Mouse (Mus musculus) kidney, adult 11 months (tissue): ENCODE measurements around the gene Rtn4r.

Experiments
- DNase-seq: peaks from one replicate; pipeline ENCODE4 v3.0.0; 2022

The Rtn4r gene

DNA sequence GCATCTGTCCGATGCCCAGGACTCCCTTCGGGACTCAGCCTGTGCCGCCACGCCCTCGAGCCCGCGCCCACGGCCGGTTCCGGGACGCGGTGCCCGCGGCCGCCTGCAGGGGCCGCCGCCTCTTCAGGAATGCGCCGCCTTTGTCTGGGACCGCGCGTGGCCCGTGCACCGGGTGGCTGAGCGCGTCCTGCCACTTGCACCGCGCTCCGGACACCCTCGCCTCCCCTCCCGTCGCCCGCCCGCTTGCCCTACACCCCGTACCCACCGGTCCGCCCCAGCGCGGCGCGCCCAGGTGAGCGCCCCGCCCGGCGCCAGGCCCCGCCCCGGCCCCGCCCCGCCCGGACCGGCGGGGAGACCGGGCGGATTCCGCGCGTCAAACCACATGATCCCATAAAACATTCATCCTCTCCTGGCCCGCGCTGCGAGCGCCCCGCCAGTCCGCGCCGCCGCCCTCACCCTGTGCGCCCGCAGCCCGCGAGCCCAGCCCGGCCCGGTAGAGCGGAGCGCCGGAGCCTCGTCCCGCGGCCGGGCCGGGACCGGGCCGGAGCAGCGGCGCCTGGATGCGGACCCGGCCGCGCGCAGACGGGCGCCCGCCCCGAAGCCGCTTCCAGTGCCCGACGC is at the start of gene Rtn4r:
Gene Rtn4r (plus strand): TSS at position 402 of the 621 bp plus-strand sequence.
- peak; percentile 74 for DNase-seq

DNA sequence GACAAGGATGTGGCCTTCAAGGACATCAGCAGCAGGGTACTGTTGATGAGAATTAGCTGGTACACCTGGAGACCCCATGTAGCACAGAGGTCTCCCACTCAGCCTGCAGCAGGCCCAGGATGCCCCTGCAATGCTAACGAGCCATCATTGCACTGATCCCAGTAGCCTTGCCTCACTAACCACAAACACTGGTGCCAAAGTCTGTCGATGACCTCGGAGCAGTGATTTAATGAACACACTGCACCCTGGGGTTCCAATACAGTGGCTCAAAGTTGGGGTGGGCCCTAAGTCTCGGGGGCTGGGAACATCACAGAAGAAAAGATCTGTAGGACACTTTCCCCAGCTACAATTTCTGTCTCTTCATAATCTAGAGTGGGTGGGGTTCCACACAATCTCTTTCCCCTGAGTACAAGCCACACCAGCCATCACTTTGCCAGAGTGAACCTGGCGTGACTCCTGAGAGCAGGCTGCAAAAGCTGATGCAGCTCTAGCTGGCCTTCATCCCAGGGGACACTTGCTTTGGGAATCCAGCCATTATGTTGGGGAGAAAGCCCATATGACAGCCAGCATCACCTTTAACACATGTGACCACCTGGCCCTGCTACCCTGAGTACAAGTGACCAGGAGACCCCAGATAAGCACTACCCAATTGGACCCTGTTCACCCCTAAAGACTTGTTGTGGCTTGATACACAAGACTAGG is 49.0 kb upstream of the Rtn4r start:
- DNase-seq = no peak

DNA sequence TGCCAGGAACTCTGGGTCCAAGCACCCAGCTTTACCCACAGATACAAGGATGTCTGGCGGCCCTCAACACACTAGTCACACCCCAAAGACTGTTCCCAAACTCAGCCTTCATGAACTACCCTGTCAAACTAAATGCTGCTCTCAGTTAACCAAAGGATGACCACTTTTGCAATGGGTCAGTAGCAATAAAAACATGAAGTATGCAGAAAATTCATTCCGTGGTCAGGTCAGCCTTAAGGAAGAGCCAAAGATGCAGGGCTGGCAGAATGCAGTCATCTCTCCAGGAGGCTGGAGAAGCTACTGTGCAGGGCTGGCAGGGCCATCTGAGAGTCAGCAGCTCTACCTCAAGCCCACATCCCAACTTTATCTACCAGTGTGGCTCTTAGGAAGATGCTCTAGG is 48.1 kb upstream of the Rtn4r start:
- no peak for DNase-seq

DNA sequence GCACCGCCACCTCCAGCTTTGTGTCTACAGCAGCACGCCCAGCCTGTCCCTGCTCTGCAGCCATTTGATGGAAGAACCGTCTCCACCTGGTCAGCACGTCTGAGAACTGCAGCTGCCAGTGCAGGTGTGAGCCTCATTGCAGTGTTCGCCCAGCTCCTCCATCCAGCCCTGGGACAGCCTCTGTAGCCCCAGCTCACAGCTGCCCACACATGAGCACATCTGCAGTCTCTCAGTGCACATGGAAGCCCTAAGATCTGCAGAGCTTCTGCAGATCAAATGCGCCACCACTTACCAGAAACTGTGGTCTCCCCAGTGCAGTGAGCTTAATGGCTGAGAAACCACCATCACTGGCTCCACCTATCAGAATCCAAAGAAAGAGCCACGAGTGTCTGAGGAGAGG is 47.3 kb upstream of the Rtn4r start:
- DNase-seq = no peak

GRCm38 (mm10) chr16:18081149-18081827 is 46.2 kb upstream of the Rtn4r start:
- peak; percentile 94 for DNase-seq

DNA sequence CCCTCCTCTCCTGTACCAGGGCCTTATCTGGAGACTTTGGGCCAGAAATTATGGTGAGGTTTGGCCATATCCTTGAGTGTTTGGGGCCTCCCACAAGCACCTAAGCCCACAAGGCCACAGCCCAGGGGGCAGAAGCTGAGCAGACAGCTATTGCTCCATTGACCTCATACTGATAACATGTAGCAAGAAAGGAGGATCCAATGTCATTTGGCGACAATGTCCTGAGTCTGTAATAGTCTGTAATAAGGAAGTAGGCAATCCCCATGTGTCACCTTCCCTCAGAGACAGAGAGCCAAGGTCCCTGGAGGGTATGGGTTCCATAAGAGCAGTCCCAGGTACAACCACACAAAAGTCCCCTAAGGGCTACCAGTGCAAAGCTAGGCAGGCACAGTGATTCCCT is 45.2 kb upstream of the Rtn4r start:
- no peak for DNase-seq

DNA sequence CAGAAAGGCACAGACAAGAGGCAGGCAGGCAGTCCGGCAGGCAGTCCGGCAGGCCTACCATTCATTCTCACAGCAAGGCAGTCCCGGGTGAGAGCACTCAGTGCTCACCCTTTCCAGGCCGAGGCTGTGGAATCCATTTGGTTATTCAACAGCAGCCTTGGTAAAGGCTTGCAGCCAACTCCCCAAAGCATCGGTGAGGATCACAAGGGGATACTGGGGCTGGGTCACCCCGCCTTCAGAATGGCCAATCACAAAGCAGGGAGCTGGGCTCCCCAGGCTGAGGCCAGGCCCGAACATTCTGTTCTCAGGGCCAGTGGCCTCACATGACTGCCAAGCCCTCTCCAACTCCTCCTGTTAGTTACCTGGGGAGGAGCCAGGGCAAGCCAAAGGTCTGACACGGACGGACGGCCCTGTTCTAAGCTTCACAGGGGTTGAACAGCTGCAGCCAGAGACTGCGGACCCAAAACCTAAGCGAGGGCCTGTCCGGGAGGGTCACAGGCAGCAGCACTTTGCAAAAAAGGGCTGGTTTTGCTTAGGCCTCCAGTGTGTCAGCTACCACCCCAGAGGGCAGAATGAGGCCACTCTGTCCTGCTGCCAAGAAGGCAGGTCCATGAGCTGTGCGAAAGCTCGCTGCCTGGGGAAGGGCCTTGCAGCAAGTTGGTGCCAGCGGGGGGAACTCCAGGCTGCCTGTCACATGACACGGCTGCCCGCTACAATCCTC is 44.1 kb upstream of the Rtn4r start:
- peak; percentile 98 for DNase-seq

- no peak for DNase-seq
Observed at GRCm38 (mm10) chr16:18084262-18084661, 43.2 kb upstream of the Rtn4r start.

DNA sequence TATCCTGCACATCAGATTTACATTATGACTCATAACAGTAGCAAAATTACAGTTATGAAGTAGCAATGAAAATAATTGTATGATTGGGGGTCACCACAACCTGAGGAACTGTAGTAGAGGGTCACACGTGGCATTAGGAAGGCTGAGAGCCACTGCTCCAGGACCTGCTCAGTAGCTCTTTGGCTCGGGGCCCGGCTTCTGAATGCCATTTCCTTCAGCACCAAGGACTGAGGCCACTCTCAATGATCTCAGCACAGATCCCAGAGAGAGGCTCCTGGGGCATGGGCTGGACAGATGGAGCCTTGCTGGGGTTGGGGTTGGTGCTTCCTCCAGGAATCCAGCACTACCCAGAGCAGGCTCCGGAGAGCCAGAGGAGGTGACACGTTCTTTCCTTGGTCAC is 40.3 kb upstream of the Rtn4r start:
- no peak for DNase-seq

DNA sequence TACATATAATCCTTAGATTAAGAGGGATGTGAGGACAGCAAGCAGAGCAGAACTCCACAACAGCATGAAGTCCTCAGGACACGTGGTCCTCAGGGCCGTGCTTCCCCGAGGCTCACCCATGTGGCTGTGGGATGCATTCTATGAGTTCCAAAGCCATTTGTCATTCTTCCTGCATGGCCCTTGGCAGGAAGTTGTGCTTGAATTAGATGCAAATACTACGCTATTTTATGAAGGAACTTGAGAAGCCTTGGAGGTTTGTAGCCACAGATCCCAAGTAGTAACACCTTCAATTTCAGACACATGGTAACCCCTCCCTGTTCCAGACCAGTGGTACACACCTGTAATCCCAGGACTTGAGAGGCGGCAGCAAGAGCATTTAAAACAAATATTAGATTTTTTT is 31.1 kb upstream of the Rtn4r start:
- no peak for DNase-seq

DNA sequence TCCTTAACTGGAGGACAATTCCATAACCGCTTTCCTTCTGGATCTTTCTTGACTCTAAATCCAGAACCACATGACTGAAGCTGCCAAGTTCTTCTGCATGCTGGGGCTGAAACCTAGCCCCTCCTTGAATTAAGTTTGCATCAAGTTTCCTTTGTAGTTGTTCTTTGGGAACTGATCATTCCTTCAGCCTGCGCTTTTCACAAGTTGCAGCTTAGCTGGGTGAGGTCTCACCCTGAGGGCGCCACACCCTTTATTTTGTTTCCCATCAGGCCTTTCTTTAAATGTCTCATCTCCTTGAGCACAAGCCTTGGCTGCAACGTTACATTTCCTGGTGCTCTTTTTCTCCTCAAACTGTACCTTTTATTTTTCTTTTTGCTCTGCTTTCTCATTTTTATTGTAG is 24.6 kb upstream of the Rtn4r start:
- DNase-seq = no peak

GRCm38 (mm10) chr16:18103366-18103765 is 24.1 kb upstream of the Rtn4r start:
- peak; percentile 61 for DNase-seq

DNA sequence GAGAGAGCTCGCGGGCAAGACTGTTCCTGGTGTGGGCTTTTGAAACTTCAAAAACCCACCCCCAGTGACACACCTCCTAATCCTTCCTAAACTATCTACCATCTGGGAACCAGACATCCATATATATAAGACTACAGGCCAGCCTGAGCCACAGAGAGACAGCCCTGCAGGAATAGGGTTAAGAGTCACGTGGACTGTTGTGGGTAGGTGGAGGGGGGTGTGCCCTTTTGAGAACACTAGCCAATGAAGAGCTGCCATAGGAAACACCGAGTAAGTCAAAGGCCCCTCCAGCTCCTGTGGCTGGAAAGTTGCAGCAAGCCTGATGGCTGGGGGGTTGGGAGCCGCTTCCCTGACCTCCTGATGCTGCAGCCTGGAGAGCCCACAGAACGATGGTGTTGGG is 23.6 kb upstream of the Rtn4r start:
- no peak for DNase-seq

DNA sequence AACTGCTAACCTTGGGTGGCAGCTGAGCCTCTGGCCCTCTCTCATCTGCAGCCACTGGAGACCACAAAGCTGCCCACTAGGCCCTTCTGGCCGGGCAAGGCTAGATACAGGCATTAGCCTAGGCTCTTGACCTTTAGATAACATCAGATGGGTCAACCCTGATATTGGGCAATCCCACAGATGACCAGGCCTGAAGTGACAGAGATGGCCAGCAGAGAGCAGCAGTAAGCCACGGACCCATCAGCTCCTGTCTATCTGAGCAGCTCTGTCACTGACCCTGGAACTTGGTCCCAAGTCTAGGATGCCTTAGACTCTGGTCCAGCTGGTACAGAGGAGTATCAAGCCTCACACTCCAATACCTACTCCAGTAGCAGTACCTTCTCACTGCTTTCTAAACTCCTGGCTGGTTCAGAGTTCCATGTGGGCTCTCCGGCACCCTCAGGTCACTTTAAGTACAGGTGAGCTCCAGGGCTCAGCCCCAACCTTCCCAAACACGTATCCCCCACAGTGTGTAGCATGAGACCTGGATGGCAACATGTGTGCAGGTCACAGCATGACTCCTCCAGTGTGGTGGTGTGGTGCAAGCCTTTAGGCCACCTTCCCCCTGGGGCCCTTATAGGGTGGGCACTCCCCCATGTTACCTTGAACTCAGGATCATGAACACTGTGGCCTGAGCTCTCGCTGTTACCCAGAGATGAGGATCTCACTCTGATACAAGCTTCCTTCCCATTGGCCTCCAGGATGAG is 19.0 kb upstream of the Rtn4r start:
- peak; percentile 83 for DNase-seq

DNA sequence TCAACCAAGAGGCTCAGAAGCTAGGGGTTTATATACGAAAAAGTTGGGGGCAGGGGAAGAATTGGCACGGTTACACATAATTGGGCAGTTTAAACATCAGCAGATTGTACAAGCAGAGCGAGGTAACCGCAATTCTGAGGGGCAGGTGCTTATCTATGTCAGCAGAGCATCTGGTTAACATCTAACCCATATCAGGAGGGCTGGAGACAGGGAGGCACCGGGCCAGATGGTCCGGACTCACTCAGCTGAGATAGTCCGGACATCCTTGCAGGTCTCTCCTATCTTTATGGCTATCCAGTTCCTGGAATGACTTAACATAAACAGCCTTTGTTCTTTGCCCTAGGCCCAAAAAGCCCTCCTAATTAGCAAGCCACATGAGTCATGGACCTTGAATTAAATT is 16.4 kb upstream of the Rtn4r start:
- no peak for DNase-seq

DNA sequence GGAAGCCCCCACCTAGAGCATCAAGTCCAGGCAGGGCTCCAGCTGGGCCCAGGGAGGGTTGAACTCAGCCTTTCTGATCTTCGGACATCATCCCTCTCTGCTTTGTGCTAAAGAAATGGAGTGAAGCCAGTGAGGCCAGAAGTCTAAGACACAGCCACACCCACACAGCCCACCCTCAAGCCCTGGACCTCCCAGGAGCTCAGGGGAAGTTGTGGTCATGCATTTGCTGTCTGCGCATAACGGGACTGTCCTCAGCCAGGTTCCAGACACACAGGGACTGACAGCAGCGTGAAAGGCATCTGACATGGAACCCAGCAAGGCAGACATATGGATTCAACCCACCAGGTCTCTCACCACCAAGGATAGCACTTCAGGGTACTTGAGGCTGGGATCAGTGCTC is 11.0 kb upstream of the Rtn4r start:
- DNase-seq = no peak

GRCm38 (mm10) chr16:18118285-18118684 is 9.2 kb upstream of the Rtn4r start:
- DNase-seq = no peak

DNA sequence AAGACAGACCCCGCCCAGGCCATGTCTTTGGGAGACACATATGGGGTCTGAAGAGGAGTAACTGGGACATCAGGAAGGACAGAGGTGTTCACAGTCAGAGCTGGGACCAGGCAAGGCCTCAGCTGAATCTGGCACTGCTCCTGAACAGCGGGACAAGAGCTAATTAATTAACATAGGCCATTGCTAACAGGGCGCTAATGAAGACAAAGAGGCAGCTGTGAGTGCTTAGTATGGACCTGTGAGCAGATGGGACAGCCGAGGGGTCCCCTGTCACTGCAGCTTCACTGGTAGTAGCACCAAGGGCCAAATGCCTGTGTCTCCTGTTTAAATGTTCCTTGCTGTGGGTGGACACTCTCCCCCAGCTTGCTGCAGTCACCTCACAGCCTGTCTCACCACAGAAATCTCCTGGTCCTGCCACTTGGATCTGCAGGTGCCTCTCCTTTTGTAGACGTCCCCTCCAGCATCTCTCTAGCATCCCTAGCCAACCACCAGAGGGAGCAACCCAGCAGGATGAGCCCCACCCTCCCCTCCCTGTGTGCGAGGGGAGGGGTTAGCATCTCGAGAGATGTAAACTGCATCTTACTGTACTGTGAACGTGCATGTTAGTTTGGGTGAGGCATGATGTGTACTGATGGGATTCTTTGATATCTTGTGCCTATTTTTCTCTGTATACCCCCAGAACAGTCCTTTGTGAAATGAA is 8.3 kb upstream of the Rtn4r start:
- no peak for DNase-seq

DNA sequence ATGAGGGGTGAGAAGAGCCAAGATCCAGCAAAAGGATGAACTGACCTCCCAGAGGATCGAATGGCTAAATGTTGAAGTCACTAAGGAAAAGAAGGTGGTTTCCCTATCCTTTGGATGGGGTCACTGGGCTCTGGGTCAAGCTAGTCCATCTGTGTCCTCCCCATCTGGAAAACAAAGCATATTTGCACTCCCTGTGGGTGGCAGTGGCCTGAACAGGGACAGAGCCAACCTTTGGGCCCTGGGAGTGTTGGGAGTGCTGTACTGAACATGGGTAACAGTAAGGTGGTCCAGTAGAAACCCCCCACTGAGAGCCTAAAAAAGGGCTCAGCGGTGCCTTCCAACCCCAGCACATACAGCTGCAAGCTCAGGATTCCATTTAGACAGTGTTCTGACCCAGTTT is 4.7 kb upstream of the Rtn4r start:
- no peak for DNase-seq

DNA sequence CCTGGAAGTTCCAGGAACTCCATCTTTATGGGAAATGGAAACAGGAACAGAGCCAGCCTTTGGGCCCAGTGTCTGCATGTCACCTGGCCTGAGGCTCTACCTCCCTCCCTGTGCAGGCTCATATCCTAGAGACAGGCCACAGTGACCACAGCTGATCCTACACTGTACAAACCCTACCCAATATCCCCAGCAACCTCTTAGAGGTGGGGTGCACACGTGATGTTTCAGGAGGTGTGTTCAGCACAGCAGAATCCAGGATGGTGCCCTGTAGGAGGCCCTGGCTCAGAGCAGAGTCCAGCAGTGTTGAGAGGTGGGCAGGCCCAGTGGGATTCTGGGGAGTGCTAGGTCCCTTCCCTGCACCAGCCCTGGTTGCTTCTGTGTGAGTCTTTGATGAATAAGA is 4.0 kb upstream of the Rtn4r start:
- no peak for DNase-seq

- DNase-seq = no peak
Observed at GRCm38 (mm10) chr16:18124040-18124439, 3.4 kb upstream of the Rtn4r start.

DNA sequence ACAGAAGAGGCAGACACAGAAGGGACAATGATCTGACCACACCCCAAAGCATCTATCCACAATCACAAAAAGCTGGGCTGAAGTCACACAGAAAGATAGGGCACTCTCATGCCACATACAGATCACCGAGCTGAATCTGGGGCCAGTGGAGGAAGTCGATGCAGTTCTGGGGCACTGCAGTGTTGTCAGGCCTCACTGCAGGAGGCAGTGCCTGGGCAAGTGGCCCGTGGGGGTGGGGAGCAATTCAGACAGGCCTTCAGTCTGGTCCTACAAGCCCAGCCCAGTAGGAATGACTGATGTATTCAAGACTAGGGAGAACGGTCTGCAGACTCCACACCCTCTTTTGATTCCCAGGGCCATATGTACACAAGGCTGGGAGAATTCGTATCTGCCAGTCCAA is 2.8 kb upstream of the Rtn4r start:
- no peak for DNase-seq
